Mouse (Mus musculus) G1E (cell line): ENCODE measurements around the gene Cyp2f2. TPM values are rescaled to one million over a fixed set of nuclear protein-coding genes. Genes with fewer than 3 reads are reported as not detected.

Experiments
- ATAC-seq: 2 replicates; pipeline ENCODE4 v1.8.0; 2016; ENCODE audit warnings: mild to moderate bottlenecking; ENCODE audit not compliant: insufficient number of reproducible peaks, poor library complexity, low FRiP score, severe bottlenecking; ENCODE audit errors: extremely low read depth
- DNase-seq: peaks from one replicate; pipeline ENCODE4 v3.0.0; 2012; ENCODE audit warnings: low spot score
- H3K27me3 ChIP-seq: 2 replicates; pipeline ENCODE4 v1.6.1; 2012; ENCODE audit warnings: mild to moderate bottlenecking, low read length, inconsistent platforms; ENCODE audit not compliant: insufficient read depth
- H3K36me3 ChIP-seq: replicated peaks from 2 replicates; pipeline ENCODE3; 2012; ENCODE audit warnings: mild to moderate bottlenecking, inconsistent platforms
- H3K4me1 ChIP-seq: 2 replicates; pipeline ENCODE4 v1.6.1; 2012; ENCODE audit warnings: low read depth, low read length, inconsistent platforms, mixed read lengths; ENCODE audit not compliant: insufficient read depth
- H3K4me3 ChIP-seq: 2 replicates; pipeline ENCODE4 v1.5.1; 2012; ENCODE audit warnings: low read depth, mild to moderate bottlenecking, inconsistent platforms, low read length, moderate library complexity, mixed read lengths
- H3K9me3 ChIP-seq: replicated peaks from 2 replicates; pipeline ENCODE4 v1.6.1; 2012; ENCODE audit warnings: inconsistent platforms
- CTCF ChIP-seq: IDR thresholded peaks from 2 replicates; pipeline ENCODE4 v1.5.1; 2012; ENCODE audit warnings: low read depth, low read length, inconsistent platforms, mixed read lengths
- GATA1 ChIP-seq: IDR thresholded peaks from 2 replicates; pipeline ENCODE4 v1.6.1; 2012; ENCODE audit warnings: borderline replicate concordance, low read length, inconsistent platforms, mixed read lengths
- GATA2 ChIP-seq: IDR thresholded peaks from 2 replicates; pipeline ENCODE4 v1.6.1; 2012; ENCODE audit warnings: low read depth, low read length, inconsistent platforms, borderline replicate concordance
- POLR2AphosphoS5 ChIP-seq: IDR thresholded peaks from 2 replicates; pipeline ENCODE4 v1.6.1; 2012; ENCODE audit warnings: low read depth, low read length, inconsistent platforms; ENCODE audit not compliant: insufficient replicate concordance
- TAL1 ChIP-seq: conservative IDR thresholded peaks from 2 replicates; pipeline ENCODE4 v1.6.1; 2012; ENCODE audit warnings: low read depth, low read length, inconsistent platforms, mixed read lengths
- polyA plus RNA-seq: library from polyadenylated mRNA; stranded (reverse); fragments of >175 nt; gene quantifications from 2 replicates; pipeline ENCODE4 v1.2.3, GENCODE M21; 2012
- total RNA-seq, 2 experiments: library from RNA; stranded (forward) in 1 of 2; stranded (reverse) in 1 of 2; fragments of 200-1000 nt in 1 of 2; fragments of >200 nt in 1 of 2; fragmentation: Nextera tagmentation in 1 of 2; gene quantifications; 2 replicates each; pipeline ENCODE4 v1.2.3; 2014 to 2017

Gene Cyp2f2
- total and polyA plus RNA-seq, 3 experiments: not detected

GRCm38 (mm10) chr7:27133757-27134156, 14.0 kb downstream of the Cyp2f2 start:
- Histone ChIP-seq H3K9me3 (no peaks in the 10 kb centered on the region), H3K36me3 (no peaks in the 10 kb centered on the region), H3K4me3 (no peak overlapping the region), H3K27me3 (peaks cover 10% of the 10 kb centered on the region; the same call in 1 of the 2 replicates), H3K4me1 (no peaks in the 10 kb centered on the region)
- no peak for DNase-seq
- ATAC-seq: no peak
- TF ChIP-seq GATA1: no peak

DNA sequence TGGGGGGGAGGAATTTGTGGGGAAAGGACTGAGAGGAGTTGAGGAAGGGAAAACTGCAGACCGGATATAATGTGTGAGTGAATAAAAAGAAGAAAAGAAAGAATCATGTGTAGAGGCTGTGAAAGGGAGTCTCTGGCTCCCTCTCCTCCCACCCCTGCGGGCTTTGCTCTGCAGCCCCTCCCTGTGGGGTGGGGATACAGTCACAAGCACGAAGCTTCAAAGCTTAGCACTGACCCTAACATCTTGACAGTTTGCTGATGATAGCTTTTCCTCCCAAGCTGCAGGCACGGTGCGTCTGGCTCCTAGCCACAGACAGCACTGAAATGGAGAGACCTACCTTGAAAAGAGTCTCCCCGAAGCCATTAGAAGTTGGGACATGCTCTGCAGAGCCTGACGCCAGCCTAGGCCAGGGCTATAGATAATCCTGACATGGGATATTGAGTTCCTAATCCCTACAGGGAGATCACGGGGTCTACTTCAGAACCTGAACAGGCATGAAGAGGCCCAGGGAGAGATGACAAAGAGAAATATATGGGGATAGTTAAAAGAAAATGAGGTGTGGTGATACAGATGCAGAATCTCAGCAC, 16.8 kb downstream of the Cyp2f2 start:
- no peak for ATAC-seq
- no peaks in the 10 kb centered on the region for H3K36me3 ChIP-seq
- no peak for DNase-seq
- peaks cover 5% of the 10 kb centered on the region for H3K9me3 ChIP-seq
- TF ChIP-seq TAL1 (no peak), POLR2AphosphoS5 (no peak), CTCF (no peak), GATA2 (no peak), GATA1 (no peak)
- H3K27me3 ChIP-seq: peaks cover 8% of the 10 kb centered on the region; the same call in 1 of the 2 replicates
- H3K4me1 ChIP-seq: no peaks in the 10 kb centered on the region
- no peak overlapping the region for H3K4me3 ChIP-seq

DNA sequence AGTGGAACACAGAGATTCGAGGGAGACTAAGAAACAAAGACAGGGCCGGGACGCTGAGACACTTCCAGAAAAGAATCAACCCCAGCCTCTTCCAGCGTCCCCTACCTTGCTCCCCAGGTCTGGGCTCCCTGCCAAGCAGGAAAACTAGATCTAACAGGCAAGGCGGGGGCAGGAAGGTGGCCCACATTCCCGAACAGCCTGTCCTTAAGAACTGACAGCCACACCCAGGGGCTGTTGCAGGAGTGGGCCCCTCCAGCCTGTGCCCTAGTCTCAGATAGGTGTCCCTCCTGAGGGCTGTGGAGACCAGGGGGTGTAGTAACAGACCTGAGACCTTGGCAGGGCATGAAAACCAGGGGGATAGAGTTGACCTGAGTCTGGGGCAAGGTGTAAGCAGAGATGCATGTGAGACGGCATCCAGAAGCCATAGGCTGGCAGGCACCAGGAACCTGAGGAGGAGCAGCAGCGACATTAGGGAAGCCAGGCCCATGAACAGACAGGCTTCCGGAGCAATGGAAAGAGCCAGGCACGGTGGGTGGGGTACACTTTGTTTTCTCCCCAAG, 33.6 kb downstream of the Cyp2f2 start, which contains the start of gene Cyp2t4:
Gene Cyp2t4 (plus strand): TSS at position 510 of the 560 bp plus-strand sequence.
- peaks cover 12% of the 10 kb centered on the region for H3K27me3 ChIP-seq
- H3K4me1 ChIP-seq: 0 out of 2 replicates have a peak, but pooled peaks cover 5% of the 10 kb centered on the region
- H3K36me3 ChIP-seq: peaks cover 33% of the 10 kb centered on the region
- DNase-seq: no peak
- H3K9me3 ChIP-seq: no peaks in the 10 kb centered on the region
- no peak within 1 kb of the TSS for H3K4me3 ChIP-seq
- TF ChIP-seq CTCF (no peak), TAL1 (no peak), GATA1 (no peak), POLR2AphosphoS5 (no peak)
- ATAC-seq: no peak

DNA sequence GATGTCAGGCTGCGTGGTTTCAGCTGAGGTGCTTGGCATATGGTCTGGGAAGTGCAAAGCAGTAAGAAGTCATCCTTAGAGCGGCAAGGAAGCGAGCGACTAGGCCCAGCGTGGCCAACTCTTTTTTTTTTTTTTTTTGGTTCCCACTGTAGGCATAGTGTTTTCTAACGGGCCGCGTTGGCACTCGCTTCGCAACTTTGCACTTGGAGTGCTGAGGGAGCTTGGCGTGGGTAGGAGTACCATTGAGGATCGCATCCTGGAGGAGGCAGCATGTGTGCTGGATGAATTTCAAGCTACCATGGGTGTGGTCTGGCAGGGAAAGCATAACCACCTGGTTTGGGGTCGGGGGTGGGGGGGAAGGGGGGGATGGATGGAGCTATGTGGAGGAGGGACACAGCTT, 36.3 kb downstream of the Cyp2f2 start:
- H3K4me1 ChIP-seq: peaks cover 22% of the 10 kb centered on the region
- DNase-seq: no peak
- H3K36me3 ChIP-seq: peaks cover 60% of the 10 kb centered on the region
- TF ChIP-seq POLR2AphosphoS5: no peak
- TF ChIP-seq GATA1: no peak
- TF ChIP-seq GATA2: no peak
- no peak for TF ChIP-seq TAL1
- no peak for TF ChIP-seq CTCF
- H3K9me3 ChIP-seq: no peaks in the 10 kb centered on the region
- no peak overlapping the region for H3K4me3 ChIP-seq
- H3K27me3 ChIP-seq: peaks cover 5% of the 10 kb centered on the region; the same call in 1 of the 2 replicates
- ATAC-seq: no peak

DNA sequence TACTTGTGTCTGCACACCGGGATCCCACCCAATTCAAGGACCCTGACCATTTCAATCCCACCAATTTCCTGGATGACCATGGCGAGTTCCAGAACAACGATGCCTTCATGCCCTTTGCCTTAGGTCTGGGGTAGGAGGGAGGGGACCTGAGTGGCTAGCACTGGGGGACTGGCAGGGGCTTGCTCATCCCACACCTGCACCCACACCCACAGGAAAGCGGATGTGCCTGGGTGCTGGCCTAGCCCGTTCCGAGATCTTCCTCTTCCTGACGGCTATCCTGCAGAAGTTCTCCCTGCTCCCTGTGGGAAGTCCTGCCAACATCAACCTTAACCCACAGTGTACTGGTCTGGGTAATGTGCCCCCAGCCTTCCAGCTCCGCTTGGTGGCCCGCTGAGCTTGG, 38.5 kb downstream of the Cyp2f2 start:
- no peak for TF ChIP-seq GATA2

DNA sequence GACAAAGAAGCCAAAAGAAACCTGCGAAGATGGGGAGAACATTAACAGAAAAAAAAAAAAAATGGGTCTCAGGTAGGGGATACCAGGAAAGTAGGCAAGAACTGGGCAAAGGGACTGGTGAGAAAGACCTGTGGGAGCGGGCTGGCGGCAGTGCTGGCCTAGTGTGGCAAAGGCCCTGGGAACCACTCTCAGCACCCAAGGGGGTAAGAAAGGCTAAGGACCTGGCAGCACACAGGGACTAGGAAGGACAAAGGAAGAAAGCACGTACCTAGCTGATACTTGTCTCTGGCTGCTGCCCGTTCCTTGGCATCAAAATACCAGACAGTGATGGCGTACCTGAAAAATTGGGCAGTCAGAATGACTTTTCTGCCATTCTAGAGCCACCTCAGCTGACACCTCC, 39.5 kb downstream of the Cyp2f2 start:
- Histone ChIP-seq H3K9me3 (no peaks in the 10 kb centered on the region), H3K27me3 (no peaks in the 10 kb centered on the region; the same call in 1 of the 2 replicates), H3K4me3 (no peak overlapping the region), H3K36me3 (peaks cover 93% of the 10 kb centered on the region), H3K4me1 (peaks cover 52% of the 10 kb centered on the region)
- DNase-seq: no peak
- no peak for ATAC-seq
- TF ChIP-seq TAL1 (no peak), GATA2 (no peak), CTCF (no peak), POLR2AphosphoS5 (no peak), GATA1 (no peak)

More for the DNA sequence above, 38.5 kb downstream of the Cyp2f2 start:
- ATAC-seq (no peak), DNase-seq (no peak)
- H3K36me3 ChIP-seq: peaks cover 82% of the 10 kb centered on the region
- H3K9me3 ChIP-seq: no peaks in the 10 kb centered on the region
- H3K27me3 ChIP-seq: peaks cover 3% of the 10 kb centered on the region; the same call in 1 of the 2 replicates
- peaks cover 42% of the 10 kb centered on the region for H3K4me1 ChIP-seq
- H3K4me3 ChIP-seq: no peak overlapping the region

DNA sequence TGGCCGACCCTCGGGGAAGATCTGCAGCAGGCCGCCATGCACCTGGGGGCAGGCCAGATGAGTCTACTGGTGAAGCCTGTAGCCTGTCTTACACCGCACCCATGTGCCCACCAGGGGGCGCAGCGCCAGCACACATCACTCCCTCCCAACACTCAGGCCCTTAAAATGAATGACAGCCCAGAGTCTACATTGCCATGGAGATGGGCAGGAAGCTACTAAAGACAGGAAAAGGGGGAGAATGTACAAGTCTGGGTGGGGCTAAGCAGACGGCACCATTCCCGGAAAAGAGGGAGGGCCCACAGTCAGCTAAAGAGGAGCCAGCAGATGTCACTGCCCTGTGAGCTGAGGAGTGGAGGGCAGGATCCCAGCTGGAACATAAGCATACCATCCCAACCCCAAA, 40.2 kb downstream of the Cyp2f2 start:
- H3K36me3 ChIP-seq: peaks cover 98% of the 10 kb centered on the region
- H3K4me3 ChIP-seq: 0 out of 2 replicates have a peak overlapping the region, but pooled peaks have one; percentile 8
- TF ChIP-seq CTCF: peak; percentile 94
- no peak for TF ChIP-seq POLR2AphosphoS5
- TF ChIP-seq GATA1: no peak
- TF ChIP-seq TAL1: no peak
- no peaks in the 10 kb centered on the region; the same call in 1 of the 2 replicates for H3K27me3 ChIP-seq
- H3K4me1 ChIP-seq: peaks cover 59% of the 10 kb centered on the region
- no peaks in the 10 kb centered on the region for H3K9me3 ChIP-seq
- DNase-seq (peak; percentile 84), ATAC-seq (peak; percentile 79)
